ENCODE assay signal across 18 mouse cellular contexts in the genomic region with DNA sequence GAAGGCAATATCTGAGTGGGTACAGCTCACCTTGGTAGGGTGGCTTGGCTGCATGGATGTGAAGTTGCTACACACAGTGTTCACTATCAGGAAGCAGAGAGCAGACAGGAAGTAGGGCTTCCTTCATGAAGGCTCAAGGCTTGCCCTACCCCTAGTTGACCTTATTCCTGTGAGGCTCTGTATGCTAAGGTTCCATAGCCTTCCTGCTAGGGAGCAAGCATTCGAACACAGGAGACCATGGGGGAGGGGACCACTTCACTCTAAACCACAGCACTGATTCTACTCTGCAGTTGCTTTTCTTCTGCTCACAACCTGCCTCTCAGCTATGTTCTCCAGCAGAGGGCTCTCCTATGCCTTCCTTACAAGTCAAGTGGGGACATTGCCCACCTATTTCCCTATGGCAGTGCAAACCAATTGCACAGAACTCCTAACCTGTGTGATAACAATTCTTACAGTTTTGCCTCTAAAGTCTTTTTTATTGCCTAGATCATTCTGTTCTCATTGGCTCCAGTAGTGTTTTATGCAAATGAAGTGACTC.
A peak's percentile ranks its signal among the peaks of the same experiment; 100 is the strongest.
DNase-seq lines count a peak whose midpoint lies in the region; ATAC-seq and TF ChIP-seq lines count a peak whose summit lies in the region.
"Had no signal": no experiment of that assay in that cellular context is flagged by ENCODE, and none has a peak within 500 bp of the region (broad histone marks: within the 10 kb centered on the region; RNA-seq: fewer than 3 reads in every experiment).

No protein-coding gene starts in this region.

- H3K9me3 ChIP-seq in forebrain, embryonic 14.5 days (replicated peaks; ENCODE audit: control insufficient read depth, low read length) = no peaks in the 10 kb centered on the region
- H3K9me3 ChIP-seq in forebrain, embryonic 16.5 days (ENCODE audit: control insufficient read depth, low read length) = no peaks in the 10 kb centered on the region
- no peaks in the 10 kb centered on the region for H3K9me3 ChIP-seq in stomach, postnatal 0 days (ENCODE audit: control insufficient read depth, low read length)
- H3K9me3 ChIP-seq: forebrain, embryonic 12.5 days; hindbrain, embryonic 12.5 days; limb, embryonic 15.5 days had no signal

- intact Hi-C loops in left cerebral cortex, postnatal 14 days (cut with DNase I) = no loop called here

- no peak overlapping the region for H3K9ac ChIP-seq in forebrain, embryonic 14.5 days (ENCODE audit: low read length)
- no peak overlapping the region for H3K9ac ChIP-seq in forebrain, embryonic 16.5 days (replicated peaks; ENCODE audit: low read depth, low read length)
- H3K9ac ChIP-seq in stomach, postnatal 0 days (ENCODE audit: low read length) = no peak overlapping the region
- H3K9ac ChIP-seq: forebrain, embryonic 12.5 days; hindbrain, embryonic 12.5 days; limb, embryonic 15.5 days had no signal

- H3K27me3 ChIP-seq in forebrain, embryonic 14.5 days (replicated peaks; ENCODE audit: control insufficient read depth, insufficient read depth, low read length) = no peaks in the 10 kb centered on the region
- no peaks in the 10 kb centered on the region for H3K27me3 ChIP-seq in forebrain, embryonic 16.5 days (replicated peaks; ENCODE audit: control insufficient read depth, insufficient read depth, low read length)
- H3K27me3 ChIP-seq in stomach, postnatal 0 days (ENCODE audit: control insufficient read depth, insufficient read depth, low read length) = no peaks in the 10 kb centered on the region
- H3K27me3 ChIP-seq: forebrain, embryonic 12.5 days; hindbrain, embryonic 12.5 days; limb, embryonic 15.5 days had no signal

- DNase-seq in forebrain, embryonic 14.5 days (ENCODE audit: low spot score) = peak; percentile 23
- DNase-seq in left cerebral cortex, postnatal 14 days (ENCODE audit: low spot score in 2 of 2) = peak; percentile 19 to 20
- no peak for DNase-seq in left cerebral cortex, adult 11 months (ENCODE audit: low spot score)
- DNase-seq in right cerebral cortex, adult 2 months (ENCODE audit: low spot score in 2 of 2) = peak; percentile 7 to 14
- no peak for DNase-seq in right cerebral cortex, postnatal 10 days (ENCODE audit: low spot score in 2 of 2)
- no peak for DNase-seq in stomach, postnatal 0 days (ENCODE audit: low spot score)
- no peak for DNase-seq in cerebellum, postnatal 4 days (ENCODE audit: low spot score in 2 of 2)
- DNase-seq: adrenal gland, adult 8-10 months; cerebellum, adult 18-20 months; cerebellum, postnatal 36 days; lung, adult 2 months; spleen, adult 18-20 months; thymus, adult 2 months had no signal

- H3K4me2 ChIP-seq in forebrain, embryonic 14.5 days (ENCODE audit: low read length) = no peak overlapping the region
- no peak overlapping the region for H3K4me2 ChIP-seq in forebrain, embryonic 16.5 days (ENCODE audit: low read length)
- no peak overlapping the region for H3K4me2 ChIP-seq in stomach, postnatal 0 days (replicated peaks; ENCODE audit: low read depth)
- H3K4me2 ChIP-seq: forebrain, embryonic 12.5 days; hindbrain, embryonic 12.5 days; limb, embryonic 15.5 days had no signal

- ATAC-seq in forebrain, embryonic 14.5 days = no peak
- ATAC-seq in forebrain, embryonic 16.5 days = no peak
- no peak for ATAC-seq in stomach, postnatal 0 days (ENCODE audit: low FRiP score, low TSS enrichment)
- ATAC-seq: intestine, embryonic 16.5 days had no signal

- H3K4me3 ChIP-seq in forebrain, embryonic 14.5 days (ENCODE audit: low read depth, low read length) = no peak overlapping the region
- no peak overlapping the region for H3K4me3 ChIP-seq in forebrain, embryonic 16.5 days (replicated peaks; ENCODE audit: low read length)
- H3K4me3 ChIP-seq in stomach, postnatal 0 days (ENCODE audit: low read depth, low read length) = no peak overlapping the region
- H3K4me3 ChIP-seq: forebrain, embryonic 12.5 days; hindbrain, embryonic 12.5 days; limb, embryonic 15.5 days had no signal

- H3K36me3 ChIP-seq in forebrain, embryonic 14.5 days (ENCODE audit: control insufficient read depth, insufficient read depth, low read length) = no peaks in the 10 kb centered on the region
- H3K36me3 ChIP-seq in forebrain, embryonic 16.5 days (ENCODE audit: control insufficient read depth, insufficient read depth) = no peaks in the 10 kb centered on the region
- no peaks in the 10 kb centered on the region for H3K36me3 ChIP-seq in stomach, postnatal 0 days (ENCODE audit: control insufficient read depth, insufficient read depth, low read length)
- H3K36me3 ChIP-seq: forebrain, embryonic 12.5 days; hindbrain, embryonic 12.5 days; limb, embryonic 15.5 days had no signal

- no peaks in the 10 kb centered on the region for H3K4me1 ChIP-seq in forebrain, embryonic 14.5 days (ENCODE audit: control insufficient read depth, insufficient read depth, low read length)
- no peaks in the 10 kb centered on the region for H3K4me1 ChIP-seq in forebrain, embryonic 16.5 days (replicated peaks; ENCODE audit: control insufficient read depth, insufficient read depth, low read length)
- H3K4me1 ChIP-seq in stomach, postnatal 0 days (replicated peaks; ENCODE audit: control insufficient read depth, insufficient read depth) = no peaks in the 10 kb centered on the region
- H3K4me1 ChIP-seq: forebrain, embryonic 12.5 days; hindbrain, embryonic 12.5 days; limb, embryonic 15.5 days had no signal

- 52% methylated on average over 1 of the region's 1 CpGs for WGBS in forebrain, embryonic 14.5 days
- WGBS in forebrain, embryonic 16.5 days = 46% methylated on average over 1 of the region's 1 CpGs
- 58% methylated on average over 1 of the region's 1 CpGs for WGBS in stomach, postnatal 0 days

- no peak overlapping the region for H3K27ac ChIP-seq in forebrain, embryonic 14.5 days (ENCODE audit: low read depth, low read length)
- no peak overlapping the region for H3K27ac ChIP-seq in forebrain, embryonic 16.5 days (ENCODE audit: low read length)
- no peak overlapping the region for H3K27ac ChIP-seq in stomach, postnatal 0 days (replicated peaks)
- H3K27ac ChIP-seq: forebrain, embryonic 12.5 days; hindbrain, embryonic 12.5 days; limb, embryonic 15.5 days had no signal

- TF ChIP-seq EP300 in stomach, postnatal 0 days (optimal IDR thresholded peaks at IDR 0.05) = no peak

- peak; percentile 46 for TF ChIP-seq CTCF in stomach, postnatal 0 days (IDR thresholded peaks at IDR 0.05; ENCODE audit: low read depth)

Comparison
In these comparisons a context has a peak if more than half of its experiments do, and no peak if none do; other contexts are left out.
1. DNase-seq: peak in forebrain, embryonic 14.5 days (single experiment), left cerebral cortex, postnatal 14 days (2 of 2) and right cerebral cortex, adult 2 months (2 of 2); none in left cerebral cortex, adult 11 months (single experiment), right cerebral cortex, postnatal 10 days (0 of 2), stomach, postnatal 0 days (single experiment) and cerebellum, postnatal 4 days (0 of 2).